Mouse (Mus musculus): ENCODE measurements at regions not wholly inside any gene's neighbourhood (a gene's known extent, or its start where the extent isn't known, plus 50 kb on each side); places are given as distances from the start of the nearest gene placed in this dataset.

GRCm38 (mm10) chr8:115549112-115549511, 158.5 kb downstream of the Maf start:
- H3K9me3 ChIP-seq (replicated peaks; ENCODE audit: insufficient read depth, low read length), result no peaks in the 10 kb centered on the region
- no peak overlapping the region for H3K4me3 ChIP-seq (ENCODE audit: control insufficient read depth in 1 of 2, insufficient read depth in 1 of 2, low read depth in 2 of 2, low read length in 2 of 2)
- no peaks in the 10 kb centered on the region for H3K36me3 ChIP-seq (ENCODE audit: control insufficient read depth in 1 of 2, insufficient read depth in 2 of 2, low read length in 2 of 2)
- H3K79me2 ChIP-seq (ENCODE audit: control insufficient read depth, insufficient read depth, low read length, poor library complexity), result no peaks in the 10 kb centered on the region
- no peak overlapping the region for H3K27ac ChIP-seq (ENCODE audit: control insufficient read depth, low read depth, low read length)
- no peak overlapping the region for H3K9ac ChIP-seq (ENCODE audit: control insufficient read depth, low read depth, low read length, poor library complexity, severe bottlenecking)
- no peaks in the 10 kb centered on the region for H3K4me1 ChIP-seq (ENCODE audit: control insufficient read depth in 1 of 2, insufficient read depth in 2 of 2, low read length in 2 of 2)
- TF ChIP-seq E2F4 (IDR thresholded peaks at IDR 0.05; ENCODE audit: borderline replicate concordance, low read depth, low read length) (no peak), SIN3A (IDR thresholded peaks at IDR 0.05; ENCODE audit: low read length) (no peak), CHD2 (IDR thresholded peaks at IDR 0.05; ENCODE audit: low read length) (no peak), GABPA (IDR thresholded peaks at IDR 0.05; ENCODE audit: low read depth, low read length) (no peak), MYC (IDR thresholded peaks at IDR 0.05; ENCODE audit: low read depth, low read length) (no peak), UBTF (IDR thresholded peaks at IDR 0.05; ENCODE audit: borderline replicate concordance, insufficient read depth, low read depth, low read length) (no peak), ZMIZ1 (IDR thresholded peaks at IDR 0.05; ENCODE audit: low read depth, low read length) (no peak), BHLHE40 (IDR thresholded peaks at IDR 0.05; ENCODE audit: borderline replicate concordance, low read depth, low read length) (no peak), POLR2A (IDR thresholded peaks at IDR 0.05; ENCODE audit: control insufficient read depth in 1 of 2, insufficient read depth in 1 of 2, low read depth in 1 of 2, low read length in 2 of 2, poor library complexity in 1 of 2) (no peak), ZC3H11A (IDR thresholded peaks at IDR 0.05; ENCODE audit: low read depth, low read length) (no peak), TAL1 (IDR thresholded peaks at IDR 0.05; ENCODE audit: low read length) (no peak)
- DNase-seq (ENCODE audit: low read depth, low spot score), result no peak
- no peaks in the 10 kb centered on the region for H3K27me3 ChIP-seq (ENCODE audit: control insufficient read depth in 1 of 2, insufficient read depth in 2 of 2, low read length in 2 of 2)

DNA sequence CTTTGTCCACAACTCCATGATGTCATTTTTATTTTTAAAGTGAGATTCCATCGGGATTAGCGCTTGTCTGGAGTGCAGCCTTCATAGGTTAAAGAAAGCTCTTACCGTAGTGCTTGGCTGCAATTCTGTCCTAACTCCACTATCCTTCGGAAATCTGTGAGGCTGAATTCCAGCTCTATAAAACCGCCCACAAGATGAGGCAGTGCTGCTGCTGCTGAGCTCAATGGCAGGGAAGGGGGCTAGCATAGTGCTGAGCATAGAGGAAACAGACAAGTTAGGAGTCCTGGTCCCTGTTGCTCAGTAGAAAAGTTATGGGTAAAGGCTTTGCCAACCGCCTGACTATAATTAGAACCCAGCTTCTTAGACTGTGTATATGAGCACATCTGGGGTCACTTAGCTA, 163.5 kb downstream of the Maf start:
- H3K27ac ChIP-seq (ENCODE audit: control insufficient read depth, low read depth, low read length), result no peak overlapping the region
- no peak overlapping the region for H3K4me3 ChIP-seq (ENCODE audit: control insufficient read depth in 1 of 2, insufficient read depth in 1 of 2, low read depth in 2 of 2, low read length in 2 of 2)
- no peaks in the 10 kb centered on the region for H3K4me1 ChIP-seq (ENCODE audit: control insufficient read depth in 1 of 2, insufficient read depth in 2 of 2, low read length in 2 of 2)
- no peaks in the 10 kb centered on the region for H3K79me2 ChIP-seq (ENCODE audit: control insufficient read depth, insufficient read depth, low read length, poor library complexity)
- no peaks in the 10 kb centered on the region for H3K36me3 ChIP-seq (ENCODE audit: control insufficient read depth in 1 of 2, insufficient read depth in 2 of 2, low read length in 2 of 2)
- no peak overlapping the region for H3K9ac ChIP-seq (ENCODE audit: control insufficient read depth, low read depth, low read length, poor library complexity, severe bottlenecking)
- TF ChIP-seq USF2 (IDR thresholded peaks at IDR 0.05; ENCODE audit: borderline replicate concordance in 1 of 2, insufficient read depth in 1 of 2, low read depth in 1 of 2, low read length in 2 of 2), result no peak
- TF ChIP-seq SIN3A (IDR thresholded peaks at IDR 0.05; ENCODE audit: low read length), result no peak
- no peak for TF ChIP-seq HCFC1 (IDR thresholded peaks at IDR 0.05; ENCODE audit: low read depth, low read length)
- TF ChIP-seq MYC (IDR thresholded peaks at IDR 0.05; ENCODE audit: low read depth, low read length), result no peak
- no peak for DNase-seq (ENCODE audit: low read depth, low spot score)
- no peaks in the 10 kb centered on the region for H3K27me3 ChIP-seq (ENCODE audit: control insufficient read depth in 1 of 2, insufficient read depth in 2 of 2, low read length in 2 of 2)
- H3K9me3 ChIP-seq (replicated peaks; ENCODE audit: insufficient read depth, low read length), result no peaks in the 10 kb centered on the region

GRCm38 (mm10) chr8:115542935-115543334, 164.7 kb downstream of the Maf start:
- no peak overlapping the region for H3K27ac ChIP-seq (ENCODE audit: control insufficient read depth, low read depth, low read length)
- H3K36me3 ChIP-seq (ENCODE audit: control insufficient read depth in 1 of 2, insufficient read depth in 2 of 2, low read length in 2 of 2), result no peaks in the 10 kb centered on the region
- DNase-seq (ENCODE audit: low read depth, low spot score), result no peak
- no peak for TF ChIP-seq TCF12 (IDR thresholded peaks at IDR 0.05; ENCODE audit: low read depth, low read length)
- TF ChIP-seq TAL1 (IDR thresholded peaks at IDR 0.05; ENCODE audit: low read length), result no peak
- TF ChIP-seq MYC (IDR thresholded peaks at IDR 0.05; ENCODE audit: low read depth, low read length), result no peak
- TF ChIP-seq POLR2AphosphoS5 (IDR thresholded peaks at IDR 0.05; ENCODE audit: borderline replicate concordance, low read depth, low read length), result no peak
- TF ChIP-seq MYB (IDR thresholded peaks at IDR 0.05; ENCODE audit: low read depth, low read length), result no peak
- TF ChIP-seq ZNF384 (IDR thresholded peaks at IDR 0.05; ENCODE audit: low read depth, low read length), result no peak
- no peak for TF ChIP-seq ETS1 (IDR thresholded peaks at IDR 0.05; ENCODE audit: low read depth, low read length)
- no peak for TF ChIP-seq RCOR1 (IDR thresholded peaks at IDR 0.05; ENCODE audit: low read depth, low read length)
- no peak for TF ChIP-seq E2F4 (IDR thresholded peaks at IDR 0.05; ENCODE audit: borderline replicate concordance, low read depth, low read length)
- TF ChIP-seq USF2 (IDR thresholded peaks at IDR 0.05; ENCODE audit: borderline replicate concordance in 1 of 2, insufficient read depth in 1 of 2, low read depth in 1 of 2, low read length in 2 of 2), result no peak
- H3K4me3 ChIP-seq (ENCODE audit: control insufficient read depth in 1 of 2, insufficient read depth in 1 of 2, low read depth in 2 of 2, low read length in 2 of 2), result no peak overlapping the region
- H3K9ac ChIP-seq (ENCODE audit: control insufficient read depth, low read depth, low read length, poor library complexity, severe bottlenecking), result no peak overlapping the region
- no peaks in the 10 kb centered on the region for H3K27me3 ChIP-seq (ENCODE audit: control insufficient read depth in 1 of 2, insufficient read depth in 2 of 2, low read length in 2 of 2)
- no peaks in the 10 kb centered on the region for H3K9me3 ChIP-seq (replicated peaks; ENCODE audit: insufficient read depth, low read length)
- H3K4me1 ChIP-seq (ENCODE audit: control insufficient read depth in 1 of 2, insufficient read depth in 2 of 2, low read length in 2 of 2), result no peaks in the 10 kb centered on the region
- no peaks in the 10 kb centered on the region for H3K79me2 ChIP-seq (ENCODE audit: control insufficient read depth, insufficient read depth, low read length, poor library complexity)

Data from MEL (cell line).